Mouse (Mus musculus) kidney, postnatal 36 days (tissue): ENCODE results near the gene Bckdha.

Experiments
- DNase-seq, 2 experiments: peaks; one replicate each; pipeline ENCODE4 v3.0.0; 2021 to 2022; ENCODE audit warnings: mixed read lengths in 2 of 2

The Bckdha gene

GRCm38 (mm10) chr7:25658657-25659472 is at the start of gene Bckdha, which contains the start of gene Exosc5:
TSS of gene Bckdha (minus strand) at chr7:25658981.
TSS of gene Exosc5 (plus strand) at chr7:25659164.
- peak; percentile 99 to 100 for DNase-seq

GRCm38 (mm10) chr7:25707581-25708292 is 49.0 kb upstream of the Bckdha start:
- DNase-seq, result peak; percentile 65 to 74

GRCm38 (mm10) chr7:25706578-25707170 is 47.9 kb upstream of the Bckdha start:
- no peak for DNase-seq

- peak; percentile 56 to 65 for DNase-seq
These were observed 47.0 kb upstream of the Bckdha start for GRCm38 (mm10) chr7:25705801-25706251.

- peak in 1 of 2 experiments; percentile 53 for DNase-seq
These were observed 46.1 kb upstream of the Bckdha start for GRCm38 (mm10) chr7:25704716-25705364.

GRCm38 (mm10) chr7:25703793-25704494 is 45.2 kb upstream of the Bckdha start:
- DNase-seq, result peak; percentile 36 to 62

GRCm38 (mm10) chr7:25702350-25702749 is 43.6 kb upstream of the Bckdha start:
- no peak for DNase-seq

GRCm38 (mm10) chr7:25700732-25701131 is 42.0 kb upstream of the Bckdha start:
- no peak for DNase-seq

GRCm38 (mm10) chr7:25699851-25700250 is 41.1 kb upstream of the Bckdha start:
- no peak for DNase-seq

- DNase-seq, result no peak
These were observed 35.3 kb upstream of the Bckdha start for GRCm38 (mm10) chr7:25694104-25694503.

GRCm38 (mm10) chr7:25690051-25690450 is 31.3 kb upstream of the Bckdha start:
- no peak for DNase-seq

GRCm38 (mm10) chr7:25689603-25690021 is 30.8 kb upstream of the Bckdha start:
- DNase-seq, result no peak

- DNase-seq, result peak; percentile 85
These were observed 30.2 kb upstream of the Bckdha start for GRCm38 (mm10) chr7:25688810-25689586.

GRCm38 (mm10) chr7:25687811-25688401 is 29.1 kb upstream of the Bckdha start:
- peak; percentile 54 to 79 for DNase-seq

- DNase-seq, result peak; percentile 77 to 88
These were observed 28.1 kb upstream of the Bckdha start, which contains the start of gene Tgfb1 for GRCm38 (mm10) chr7:25686680-25687531. TSS of gene Tgfb1 (plus strand) at chr7:25687002.

GRCm38 (mm10) chr7:25685926-25686470 is 27.2 kb upstream of the Bckdha start:
- DNase-seq, result no peak

- DNase-seq, result no peak
These were observed 25.9 kb upstream of the Bckdha start for GRCm38 (mm10) chr7:25684659-25685058.

GRCm38 (mm10) chr7:25683474-25684180 is 24.8 kb upstream of the Bckdha start:
- DNase-seq, result peak in 1 of 2 experiments; percentile 52
